Mouse (Mus musculus) neural tube, embryonic 11.5 days (tissue): ENCODE data around the gene Rgsl1. TPM values are rescaled to one million over a fixed set of nuclear protein-coding genes. Genes with fewer than 3 reads are reported as not detected.

Source experiments
- ATAC-seq: fragments of 200-750 bp; cut with Nextera tagmentation; 2 replicates; pipeline ENCODE4 v1.8.0; 2017; ENCODE audit warnings: moderate number of reproducible peaks, mild to moderate bottlenecking, moderate TSS enrichment, moderate library complexity; ENCODE audit not compliant: insufficient read depth, low FRiP score, low TSS enrichment
- DNase-seq: peaks from one replicate; pipeline ENCODE4 v3.0.0-alpha.2; 2015; ENCODE audit warnings: low spot score
- H3K27ac ChIP-seq: fragments of 300-500 bp; sonication (generic); 2 replicates; pipeline ENCODE4 v1.5.1; 2014; ENCODE audit warnings: low read depth, mild to moderate bottlenecking, low read length
- H3K27me3 ChIP-seq: fragments of 300-500 bp; sonication (generic); 2 replicates; pipeline ENCODE4 v1.6.1; 2014; ENCODE audit warnings: mild to moderate bottlenecking, low read length, mixed read lengths; ENCODE audit not compliant: control insufficient read depth, insufficient read depth
- H3K36me3 ChIP-seq: fragments of 300-500 bp; sonication (generic); 2 replicates; pipeline ENCODE4 v1.6.1; 2014; ENCODE audit warnings: mild to moderate bottlenecking, low read length, moderate library complexity, mixed read lengths; ENCODE audit not compliant: control insufficient read depth, insufficient read depth
- H3K4me1 ChIP-seq: fragments of 300-500 bp; sonication (generic); 2 replicates; pipeline ENCODE4 v1.6.1; 2014; ENCODE audit warnings: low read length, mixed read lengths; ENCODE audit not compliant: control insufficient read depth, insufficient read depth
- H3K4me2 ChIP-seq: fragments of 300-500 bp; sonication (generic); 2 replicates; pipeline ENCODE4 v1.6.1; 2014; ENCODE audit warnings: low read depth, mild to moderate bottlenecking, moderate library complexity
- H3K4me3 ChIP-seq: fragments of 300-500 bp; sonication (generic); 2 replicates; pipeline ENCODE4 v1.5.1; 2014; ENCODE audit warnings: low read depth, low read length
- H3K9ac ChIP-seq: fragments of 300-500 bp; sonication (generic); 2 replicates; pipeline ENCODE4 v1.6.1; 2014; ENCODE audit warnings: mild to moderate bottlenecking, low read length
- H3K9me3 ChIP-seq: fragments of 300-500 bp; sonication (generic); 2 replicates; pipeline ENCODE4 v1.6.1; 2016; ENCODE audit warnings: low read length; ENCODE audit not compliant: control insufficient read depth
- WGBS: fragments of 180-500 bp; shearing (Covaris S2); extraction: QIAGEN DNeasy Blood & Tissue Kit; methylation state at CpG from one replicate; pipeline ENCODE4 v1.1.7; 2014; 5-methylcytosine and 5-hydroxymethylcytosine counted together
- polyA plus RNA-seq: library from polyadenylated mRNA; unstranded; fragments of >200 nt; fragmentation: Nextera tagmentation; extraction: Ambion mirVana; gene quantifications from 2 replicates; pipeline ENCODE4 v1.2.1, GENCODE M21; 2014

Rgsl1 gene
- polyA plus RNA-seq, 1 experiment from 2014 or later, result not detected

DNA sequence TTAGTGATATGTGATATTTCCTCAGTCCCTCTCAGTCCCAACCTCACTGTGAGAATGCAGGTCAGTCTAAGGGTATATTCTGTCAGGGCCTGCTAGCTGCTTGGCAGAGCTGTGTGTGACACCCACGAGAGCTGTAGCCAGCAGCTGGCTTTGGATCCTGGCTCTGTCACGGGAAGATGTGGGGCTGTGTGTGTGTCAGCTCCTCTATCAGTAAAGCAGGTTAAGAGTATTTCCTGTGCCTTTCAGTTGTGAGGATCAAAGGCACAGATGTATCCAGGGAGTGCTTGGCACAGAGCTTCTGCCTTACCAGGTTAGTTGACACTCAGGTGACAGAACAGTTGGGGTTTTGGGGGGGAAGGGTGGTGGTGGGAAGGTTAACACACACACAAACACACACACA, 114.1 kb downstream of the Rgsl1 start:
- H3K4me1 ChIP-seq, result peaks cover 6% of the 10 kb centered on the region; the same call in 1 of the 2 replicates
- no peak overlapping the region for H3K27ac ChIP-seq
- no peaks in the 10 kb centered on the region for H3K27me3 ChIP-seq
- ATAC-seq (no peak), DNase-seq (no peak)
- H3K9me3 ChIP-seq, result no peaks in the 10 kb centered on the region
- 70% methylated on average over 2 of the region's 2 CpGs for WGBS
- H3K36me3 ChIP-seq, result no peaks in the 10 kb centered on the region
- no peak overlapping the region for H3K9ac ChIP-seq
- no peak overlapping the region for H3K4me3 ChIP-seq
- H3K4me2 ChIP-seq, result no peak overlapping the region

Other genes with a start within 250 kb of the Rgsl1 start
- 8.1 and 9.8 TPM in 2 replicates for gene Rgs8, start 191.1 kb downstream of the Rgsl1 start, polyA plus RNA-seq
- 13.0 and 14.1 TPM in 2 replicates for gene Rgs16, start 103.8 kb downstream of the Rgsl1 start, polyA plus RNA-seq
- gene Rnasel, start 94.7 kb downstream of the Rgsl1 start, polyA plus RNA-seq, result 26.7 and 29.2 TPM in 2 replicates
- 0.12 and 0.55 TPM in 2 replicates for gene Teddm1b, start 30.2 kb upstream of the Rgsl1 start, polyA plus RNA-seq
- not detected in 2 replicates for gene Teddm1a, start 47.6 kb upstream of the Rgsl1 start, polyA plus RNA-seq
- 132 and 134 TPM in 2 replicates for gene Glul, start 55.8 kb upstream of the Rgsl1 start, polyA plus RNA-seq
- gene Teddm2, start 56.1 kb upstream of the Rgsl1 start, polyA plus RNA-seq, result 0.49 and 0.57 TPM in 2 replicates